Mouse (Mus musculus) neural tube, embryonic 15.5 days (tissue): ENCODE measurements around the gene Armh3. TPM values are rescaled to one million over a fixed set of nuclear protein-coding genes. Genes with fewer than 3 reads are reported as not detected.

Experiments
- ATAC-seq: fragments of 200-750 bp; cut with Nextera tagmentation; 2 replicates; pipeline ENCODE4 v1.8.0; 2017; ENCODE audit warnings: mild to moderate bottlenecking, moderate TSS enrichment, moderate library complexity; ENCODE audit not compliant: low FRiP score
- H3K27ac ChIP-seq: fragments of 300-500 bp; sonication (generic); replicated peaks from 2 replicates; pipeline ENCODE4 v1.5.1; 2015; ENCODE audit warnings: mild to moderate bottlenecking, inconsistent platforms
- H3K27me3 ChIP-seq: fragments of 300-500 bp; sonication (generic); replicated peaks from 2 replicates; pipeline ENCODE4 v1.6.1; 2015; ENCODE audit warnings: inconsistent platforms
- H3K36me3 ChIP-seq: fragments of 300-500 bp; sonication (generic); 2 replicates; pipeline ENCODE4 v1.6.1; 2015; ENCODE audit warnings: inconsistent platforms
- H3K4me1 ChIP-seq: fragments of 300-500 bp; sonication (generic); 2 replicates; pipeline ENCODE4 v1.6.1; 2015; ENCODE audit warnings: inconsistent platforms
- H3K4me2 ChIP-seq: fragments of 300-500 bp; sonication (generic); 2 replicates; pipeline ENCODE4 v1.6.1; 2015; ENCODE audit warnings: inconsistent platforms, mild to moderate bottlenecking, moderate library complexity
- H3K4me3 ChIP-seq: fragments of 300-500 bp; sonication (generic); replicated peaks from 2 replicates; pipeline ENCODE4 v1.5.1; 2015; ENCODE audit warnings: mild to moderate bottlenecking, inconsistent platforms
- H3K9ac ChIP-seq: fragments of 300-500 bp; sonication (generic); replicated peaks from 2 replicates; pipeline ENCODE4 v1.6.1; 2015; ENCODE audit warnings: mild to moderate bottlenecking, inconsistent platforms
- H3K9me3 ChIP-seq: fragments of 300-500 bp; sonication (generic); replicated peaks from 2 replicates; pipeline ENCODE4 v1.6.1; 2016; ENCODE audit warnings: inconsistent platforms
- WGBS: fragments of 180-500 bp; shearing (Covaris S2); methylation state at CpG from one replicate; pipeline ENCODE4 v1.1.7; 2015; ENCODE audit warnings: mixed read lengths; 5-methylcytosine and 5-hydroxymethylcytosine counted together
- polyA plus RNA-seq: library from polyadenylated mRNA; unstranded; fragments of >200 nt; fragmentation: Nextera tagmentation; extraction: Ambion mirVana; gene quantifications from 2 replicates; pipeline ENCODE4 v1.2.1, GENCODE M21; 2015

The Armh3 gene
- polyA plus RNA-seq: 20.5 and 21.3 TPM in 2 replicates

DNA sequence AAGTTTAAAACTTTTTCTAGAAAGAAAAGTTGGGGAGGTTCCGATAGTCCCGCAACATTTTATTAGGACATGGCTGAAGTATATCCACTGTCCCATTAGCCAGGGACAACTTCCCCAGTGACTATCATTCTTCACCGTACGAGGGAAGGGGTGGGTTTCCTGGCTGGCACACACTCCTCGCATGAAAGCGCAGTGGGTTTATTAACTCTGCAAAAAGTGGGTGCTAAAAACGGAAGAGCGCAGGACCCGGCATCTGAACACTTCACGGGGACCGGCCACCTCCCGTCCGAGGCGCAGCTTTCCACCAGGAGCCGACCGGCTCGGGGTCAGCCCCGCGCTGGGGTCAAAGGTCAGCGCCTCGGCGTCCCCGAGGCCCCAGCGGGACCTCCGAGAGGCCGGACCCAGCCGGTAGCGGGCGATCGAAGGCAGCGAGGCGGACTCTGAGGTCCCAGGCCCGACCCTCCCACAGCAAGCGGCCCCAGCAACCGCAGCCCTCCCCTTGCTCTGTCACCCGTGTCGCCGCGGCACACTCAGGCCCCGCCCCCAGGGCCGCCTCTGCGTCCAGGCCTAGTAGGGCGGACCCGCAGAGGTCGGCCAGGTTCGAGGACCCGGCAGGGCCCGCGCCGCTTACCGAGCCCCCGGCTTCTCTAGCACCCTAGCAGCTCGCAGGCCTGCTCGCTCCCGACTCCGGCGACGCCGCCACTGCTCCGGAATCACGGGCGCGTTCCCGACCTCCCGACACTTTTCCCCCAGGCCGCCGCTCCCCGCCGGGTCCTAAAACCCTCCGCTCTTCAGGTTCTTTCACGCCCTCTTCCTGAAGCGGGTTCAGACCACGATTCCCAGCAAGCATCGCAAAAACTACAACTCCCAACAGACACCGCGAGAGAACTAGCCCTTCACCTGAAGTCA lies at the start of gene Armh3:
Gene Armh3 (minus strand): TSS at position 704 of the 909 bp plus-strand sequence.
- WGBS: under 1% methylated on average over 74 of the region's 76 CpGs

GRCm38 (mm10) chr19:46047426-46047825 lies 49.1 kb upstream of the Armh3 start:
- no peak overlapping the region for H3K4me2 ChIP-seq
- H3K9me3 ChIP-seq: no peaks in the 10 kb centered on the region
- no peak overlapping the region for H3K27ac ChIP-seq
- no peak overlapping the region for H3K9ac ChIP-seq
- peaks cover 36% of the 10 kb centered on the region for H3K4me1 ChIP-seq
- ATAC-seq: no peak
- H3K36me3 ChIP-seq: no peaks in the 10 kb centered on the region
- H3K27me3 ChIP-seq: no peaks in the 10 kb centered on the region
- H3K4me3 ChIP-seq: no peak overlapping the region
- WGBS: 86% methylated on average over 2 of the region's 2 CpGs

More for the DNA sequence above, at the start of gene Armh3:
- no peaks in the 10 kb centered on the region for H3K9me3 ChIP-seq
- peaks cover 3% of the 10 kb centered on the region; the same call in 1 of the 2 replicates for H3K27me3 ChIP-seq
- peaks cover 17% of the 10 kb centered on the region for H3K4me1 ChIP-seq
- peak within 1 kb of the TSS; percentile 99 for H3K27ac ChIP-seq
- peak within 1 kb of the TSS; percentile 90 for H3K4me3 ChIP-seq
- H3K9ac ChIP-seq: peak within 1 kb of the TSS; percentile 96
- peaks cover 4% of the 10 kb centered on the region; the same call in 1 of the 2 replicates for H3K36me3 ChIP-seq
- peak; percentile 95 for ATAC-seq
- H3K4me2 ChIP-seq: peak within 1 kb of the TSS; percentile 57

GRCm38 (mm10) chr19:46046621-46047025 lies 48.3 kb upstream of the Armh3 start:
- peaks cover 44% of the 10 kb centered on the region for H3K4me1 ChIP-seq
- H3K27me3 ChIP-seq: no peaks in the 10 kb centered on the region
- ATAC-seq: no peak
- 0 out of 2 replicates have a peak overlapping the region, but pooled peaks have one; percentile 96 for H3K9ac ChIP-seq
- peak overlapping the region; percentile 99 for H3K27ac ChIP-seq
- 7% methylated on average over 10 of the region's 10 CpGs for WGBS
- no peaks in the 10 kb centered on the region for H3K9me3 ChIP-seq
- H3K36me3 ChIP-seq: no peaks in the 10 kb centered on the region
- peak overlapping the region; percentile 92 for H3K4me2 ChIP-seq
- peak overlapping the region; percentile 97 for H3K4me3 ChIP-seq

DNA sequence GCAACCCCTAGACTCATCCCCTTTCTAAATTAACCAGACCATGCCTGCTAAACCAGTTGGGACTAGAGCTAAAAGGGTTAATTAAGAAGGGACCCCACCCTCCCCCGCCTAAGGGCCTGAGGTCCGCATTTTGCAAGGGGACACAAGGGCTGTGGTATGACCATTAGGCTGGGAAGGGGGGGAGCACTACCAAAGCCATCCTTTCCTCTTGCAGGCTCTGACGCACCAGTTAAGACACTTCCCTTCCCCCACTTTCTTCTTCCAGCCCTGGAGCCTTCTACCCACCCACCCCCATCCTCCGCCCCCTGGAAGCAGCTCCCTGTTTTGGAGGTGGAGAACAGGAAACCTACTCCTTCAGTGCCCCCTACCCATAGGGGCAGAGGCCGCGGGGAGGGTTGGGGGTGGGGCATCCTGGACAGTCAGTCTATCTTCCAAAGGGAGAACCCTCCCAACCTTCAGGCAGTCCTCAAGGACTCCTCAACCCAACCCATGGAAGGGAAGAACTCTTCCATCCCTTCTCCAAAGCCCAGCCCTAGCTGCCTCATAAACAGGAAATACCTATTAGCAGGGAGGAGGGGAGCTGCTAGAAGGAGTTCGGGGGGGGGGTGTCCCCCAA lies 47.5 kb upstream of the Armh3 start:
- Histone ChIP-seq H3K4me2 (peak overlapping the region; percentile 92), H3K36me3 (no peaks in the 10 kb centered on the region), H3K4me3 (peak overlapping the region; percentile 97), H3K9ac (peak overlapping the region; percentile 96), H3K9me3 (no peaks in the 10 kb centered on the region), H3K27me3 (no peaks in the 10 kb centered on the region), H3K4me1 (peaks cover 52% of the 10 kb centered on the region), H3K27ac (peak overlapping the region; percentile 99)
- WGBS: 3% methylated on average over 7 of the region's 7 CpGs
- peak; percentile 67 for ATAC-seq

DNA sequence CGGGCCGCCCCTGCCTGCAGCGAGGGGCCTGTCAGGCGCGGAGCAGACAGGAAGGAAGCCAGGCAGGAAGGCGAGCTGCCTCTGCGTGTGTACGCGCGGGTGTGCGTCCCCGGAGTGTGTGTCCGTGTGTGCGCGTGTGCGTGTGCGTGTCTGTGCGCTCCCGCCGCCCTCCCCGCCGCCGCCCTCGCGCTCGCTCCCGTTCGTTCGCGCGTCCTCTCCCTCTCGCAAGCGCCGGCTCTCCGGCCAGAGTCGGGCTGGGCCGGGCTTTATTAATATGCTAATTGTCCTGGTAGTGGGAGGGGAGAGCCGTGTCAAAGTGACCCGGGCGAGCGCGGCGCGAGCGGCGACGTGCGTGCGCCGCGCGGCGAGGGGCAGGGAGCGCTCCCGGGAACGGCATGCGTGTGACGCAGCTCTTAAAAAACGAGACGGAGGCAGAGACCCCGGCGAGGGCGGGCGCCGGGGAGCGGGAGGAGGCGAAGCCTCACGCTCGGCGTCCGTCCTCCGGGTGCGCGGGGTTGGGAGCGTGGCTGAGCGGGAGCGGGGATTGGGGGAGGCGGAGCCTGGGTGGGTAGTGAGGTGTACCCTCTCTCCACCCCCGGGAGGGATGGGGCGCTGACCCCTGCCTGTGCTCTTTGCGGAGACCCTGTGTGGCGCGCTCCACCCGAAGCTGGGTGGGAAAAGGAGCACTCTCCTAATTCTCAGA lies 46.9 kb upstream of the Armh3 start, which contains the start of gene Ldb1:
Gene Ldb1 (minus strand): TSS at position 222 of the 703 bp plus-strand sequence.
- peak within 1 kb of the TSS; percentile 99 for H3K27ac ChIP-seq
- H3K36me3 ChIP-seq: no peaks in the 10 kb centered on the region
- peak within 1 kb of the TSS; percentile 97 for H3K4me3 ChIP-seq
- H3K27me3 ChIP-seq: no peaks in the 10 kb centered on the region
- peak; percentile 77 for ATAC-seq
- peak within 1 kb of the TSS; percentile 96 for H3K9ac ChIP-seq
- H3K4me1 ChIP-seq: peaks cover 59% of the 10 kb centered on the region
- no peaks in the 10 kb centered on the region for H3K9me3 ChIP-seq
- peak within 1 kb of the TSS; percentile 92 for H3K4me2 ChIP-seq
- WGBS: under 1% methylated on average over 71 of the region's 84 CpGs

DNA sequence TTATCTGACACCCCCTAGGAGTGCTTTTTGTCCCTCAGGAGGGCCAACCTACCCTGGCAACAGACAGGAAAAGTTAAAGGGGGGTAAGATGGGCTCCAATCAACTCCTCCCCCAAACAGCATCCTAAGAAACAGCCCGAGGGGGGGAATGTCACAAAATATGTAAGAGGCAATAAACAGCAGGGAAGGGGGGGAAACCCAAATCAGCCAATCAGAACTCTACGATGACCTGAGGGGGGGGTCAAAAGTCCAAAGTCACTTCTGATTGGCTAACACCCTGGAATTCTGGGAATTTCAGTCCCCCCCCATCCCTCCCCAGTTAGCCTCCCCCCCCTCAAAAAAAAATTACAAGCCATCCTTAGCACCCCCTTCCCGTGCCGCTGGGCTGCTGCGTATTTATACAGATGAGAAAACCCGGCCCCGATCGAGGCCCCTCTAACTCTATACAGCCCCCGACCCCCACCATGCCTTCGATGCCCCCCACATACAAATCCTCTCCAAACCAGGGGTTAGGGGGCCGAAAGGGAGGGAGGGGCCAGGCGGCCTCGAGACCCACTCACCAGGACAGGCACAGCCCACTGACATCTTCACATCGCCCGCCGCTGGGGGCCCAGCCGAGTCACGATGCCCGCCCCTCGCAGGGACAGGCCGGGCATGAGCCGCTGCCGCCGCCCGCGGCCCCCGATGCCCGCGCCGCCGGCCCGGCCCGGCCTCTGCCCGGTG lies 46.1 kb upstream of the Armh3 start, which contains the start of gene Pprc1:
Gene Pprc1 (plus strand): TSS at position 616 of the 722 bp plus-strand sequence.
- peaks cover 64% of the 10 kb centered on the region for H3K4me1 ChIP-seq
- H3K36me3 ChIP-seq: no peaks in the 10 kb centered on the region
- ATAC-seq: peak; percentile 33
- H3K27ac ChIP-seq: peak within 1 kb of the TSS; percentile 99
- peak within 1 kb of the TSS; percentile 97 for H3K4me3 ChIP-seq
- under 1% methylated on average over 34 of the region's 34 CpGs for WGBS
- H3K4me2 ChIP-seq: peak within 1 kb of the TSS; percentile 92
- no peaks in the 10 kb centered on the region for H3K9me3 ChIP-seq
- H3K27me3 ChIP-seq: no peaks in the 10 kb centered on the region
- peak within 1 kb of the TSS; percentile 96 for H3K9ac ChIP-seq

- Histone ChIP-seq H3K4me1 (peaks cover 70% of the 10 kb centered on the region), H3K9ac (peak overlapping the region; percentile 96), H3K27me3 (no peaks in the 10 kb centered on the region), H3K4me2 (peak overlapping the region; percentile 92), H3K27ac (peak overlapping the region; percentile 99), H3K36me3 (no peaks in the 10 kb centered on the region), H3K4me3 (peak overlapping the region; percentile 97), H3K9me3 (no peaks in the 10 kb centered on the region)
- WGBS: 60% methylated on average over 7 of the region's 7 CpGs
- no peak for ATAC-seq
Measured at GRCm38 (mm10) chr19:46043380-46043779, 45.1 kb upstream of the Armh3 start.

- no peaks in the 10 kb centered on the region for H3K36me3 ChIP-seq
- H3K4me1 ChIP-seq: peaks cover 78% of the 10 kb centered on the region
- peak overlapping the region; percentile 96 for H3K9ac ChIP-seq
- H3K27me3 ChIP-seq: no peaks in the 10 kb centered on the region
- WGBS: 2% methylated on average over 6 of the region's 6 CpGs
- no peaks in the 10 kb centered on the region for H3K9me3 ChIP-seq
- no peak for ATAC-seq
- peak overlapping the region; percentile 92 for H3K4me2 ChIP-seq
- peak overlapping the region; percentile 97 for H3K4me3 ChIP-seq
- peak overlapping the region; percentile 99 for H3K27ac ChIP-seq
Measured at GRCm38 (mm10) chr19:46042476-46043011, 44.3 kb upstream of the Armh3 start.

DNA sequence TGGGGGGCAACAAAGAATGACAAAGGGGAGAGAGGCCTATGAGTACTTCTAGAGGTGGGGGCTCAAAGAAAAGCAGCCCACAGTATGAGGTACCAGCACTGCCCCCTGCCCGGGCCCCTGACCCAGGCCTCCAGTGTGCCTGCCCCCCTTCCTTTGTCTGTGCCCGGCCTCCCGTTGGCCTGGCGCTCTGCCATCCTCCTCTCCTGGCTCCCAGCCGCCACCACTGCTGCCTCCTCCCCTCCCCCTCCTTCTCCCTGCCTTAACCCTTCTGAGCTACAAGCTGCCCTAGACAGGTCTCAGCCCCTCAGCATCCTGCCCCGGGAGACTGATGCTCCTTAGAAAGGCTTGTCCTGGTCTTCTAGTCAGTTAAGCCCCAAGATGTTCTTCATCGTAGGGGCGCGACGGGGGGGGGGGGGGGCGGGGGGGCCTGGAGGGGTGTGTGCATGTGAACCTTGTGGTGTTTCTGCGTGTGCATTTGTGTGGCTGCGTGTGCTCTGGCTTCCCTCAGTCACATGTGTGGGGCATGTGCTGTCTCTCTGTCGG lies 43.7 kb upstream of the Armh3 start:
- Histone ChIP-seq H3K4me1 (peaks cover 82% of the 10 kb centered on the region), H3K4me3 (peak overlapping the region; percentile 97), H3K36me3 (no peaks in the 10 kb centered on the region), H3K27me3 (no peaks in the 10 kb centered on the region), H3K9ac (peak overlapping the region; percentile 96), H3K9me3 (no peaks in the 10 kb centered on the region), H3K27ac (peak overlapping the region; percentile 99), H3K4me2 (peak overlapping the region; percentile 92)
- ATAC-seq: no peak
- 0% methylated on average over 11 of the region's 14 CpGs for WGBS

DNA sequence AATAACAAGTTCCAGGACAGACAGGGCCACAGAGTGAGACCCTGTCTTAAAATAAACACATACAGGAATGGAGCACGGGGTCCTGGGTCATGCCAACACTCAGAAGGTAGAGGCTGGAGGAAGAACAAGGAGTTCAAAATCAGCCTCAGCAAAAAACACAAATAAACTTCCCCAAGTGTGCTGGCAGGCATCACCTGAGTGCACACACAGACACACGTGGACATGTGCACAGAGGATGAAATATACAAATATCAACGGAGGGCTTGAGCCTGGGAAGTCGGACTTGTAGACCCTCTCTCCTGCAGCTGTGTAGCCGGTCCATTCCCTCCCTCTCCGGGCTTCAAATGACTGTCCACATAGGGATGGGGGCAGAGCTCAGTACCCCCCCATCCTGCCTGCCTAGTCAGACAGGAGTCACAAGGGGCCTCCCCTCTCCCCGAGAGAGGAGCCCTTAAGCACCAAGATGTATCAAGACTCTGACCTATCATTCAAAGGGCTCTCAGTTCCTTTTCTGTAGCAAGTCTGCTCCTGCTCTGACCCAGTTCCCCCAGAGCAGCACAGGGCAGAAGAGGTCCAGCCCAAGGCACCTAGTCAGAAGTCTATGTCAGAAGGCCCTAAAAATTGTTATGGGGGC lies 43.1 kb upstream of the Armh3 start:
- Histone ChIP-seq H3K36me3 (no peaks in the 10 kb centered on the region), H3K4me1 (peaks cover 82% of the 10 kb centered on the region), H3K27me3 (no peaks in the 10 kb centered on the region), H3K4me2 (peak overlapping the region; percentile 92), H3K9me3 (no peaks in the 10 kb centered on the region), H3K9ac (peak overlapping the region; percentile 96), H3K4me3 (peak overlapping the region; percentile 97), H3K27ac (peak overlapping the region; percentile 99)
- ATAC-seq: no peak
- 12% methylated on average over 7 of the region's 7 CpGs for WGBS
